Mouse (Mus musculus) lung, postnatal 10 days (tissue): ENCODE results near the gene Kcnip4.
A peak's percentile ranks its signal among the peaks of the same experiment; 100 is the strongest.

Experiments used
- DNase-seq: peaks from one replicate; pipeline ENCODE4 v3.0.0; 2021

Gene Kcnip4

DNA sequence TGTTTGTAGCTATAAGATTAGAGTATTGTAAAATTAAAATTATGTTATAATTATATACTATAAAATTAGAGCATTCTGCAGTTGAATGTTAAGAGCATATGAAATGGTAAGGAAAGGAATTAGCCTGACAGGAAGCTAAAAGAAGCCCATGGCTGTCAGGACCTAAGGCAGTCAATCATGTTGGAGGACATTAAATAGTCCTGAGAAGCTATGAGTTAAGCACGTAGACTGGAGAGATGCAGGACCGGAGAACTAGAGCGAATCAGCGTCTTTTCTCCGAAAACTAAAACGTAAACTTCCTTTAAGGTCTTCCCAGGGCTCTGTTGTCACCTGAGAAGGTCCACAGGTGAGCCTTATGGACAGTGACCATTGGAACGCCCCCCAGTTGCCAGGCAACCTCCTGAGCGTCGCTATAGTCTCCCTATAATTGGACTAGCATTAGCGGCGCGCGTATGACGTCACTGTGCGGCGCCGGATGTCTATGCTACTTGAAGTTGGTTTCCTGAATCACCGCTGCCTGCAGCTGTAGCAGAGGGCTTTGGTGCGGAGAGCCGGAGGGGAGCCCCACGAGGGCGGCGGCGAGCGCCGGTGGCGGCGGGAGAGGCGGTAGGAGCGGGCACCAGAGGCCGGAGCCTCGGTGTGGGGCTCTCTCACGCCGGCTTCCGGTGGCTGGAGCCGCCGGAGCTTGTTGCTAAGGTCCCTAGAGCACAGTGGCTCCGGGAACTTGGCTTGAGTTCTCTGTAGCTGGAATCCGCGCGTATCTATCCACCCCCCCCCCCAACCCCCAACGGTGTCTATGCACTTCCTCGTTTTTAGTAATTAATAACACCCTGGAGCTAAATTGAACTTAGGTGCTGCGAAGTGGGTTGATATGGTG, 1152.6 kb downstream of the Kcnip4 start:
- DNase-seq = peak; percentile 95

DNA sequence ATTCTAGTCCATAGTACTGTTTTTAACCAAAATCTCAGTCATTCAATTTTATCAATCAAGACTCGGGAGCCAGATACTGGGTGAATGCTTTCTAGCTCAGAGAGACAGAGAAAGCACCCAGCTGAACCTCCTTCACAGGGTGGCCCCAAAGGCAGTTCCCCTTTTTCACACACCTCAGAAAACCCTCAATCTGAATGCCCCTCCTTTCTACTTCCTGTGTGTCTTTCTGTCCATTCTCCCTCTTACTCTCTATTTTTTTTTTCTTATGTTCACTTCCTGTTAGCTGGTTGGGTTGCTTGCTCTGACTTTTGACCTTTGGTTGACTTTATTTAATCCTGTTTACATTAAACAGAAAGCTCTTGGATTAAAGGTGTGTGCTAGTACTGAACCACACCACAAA, 1175.4 kb downstream of the Kcnip4 start:
- no peak for DNase-seq

DNA sequence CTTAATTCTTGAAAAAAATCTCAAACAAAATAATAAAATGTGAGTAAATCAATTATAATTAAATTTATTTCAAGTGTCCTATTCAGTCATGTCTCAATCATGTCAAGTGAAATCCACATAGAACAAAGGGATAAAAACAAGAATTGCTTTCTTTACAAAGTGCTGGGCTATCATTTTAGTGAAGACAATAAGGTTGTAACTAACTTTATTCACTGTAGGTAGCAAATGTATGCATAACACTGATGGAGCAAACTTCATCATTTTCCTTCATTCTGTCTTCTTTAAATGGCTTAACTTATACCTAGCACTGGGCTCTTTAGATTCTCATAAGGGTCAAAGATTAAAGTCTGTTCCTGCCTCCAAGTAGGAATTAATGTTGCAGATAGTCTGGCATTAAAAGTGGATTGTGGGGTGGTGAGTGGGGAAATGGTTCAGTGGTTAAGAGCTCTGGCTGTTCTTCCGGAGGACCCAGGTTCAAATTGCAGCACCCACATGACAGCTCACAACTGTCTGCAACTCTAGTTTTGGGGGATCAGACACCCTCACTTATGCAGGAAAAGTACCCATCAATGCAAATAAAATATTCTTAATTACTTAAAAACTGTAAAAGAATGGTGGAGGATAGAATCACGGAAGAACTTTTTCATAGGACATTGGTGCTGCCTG, 1178.6 kb downstream of the Kcnip4 start:
- DNase-seq = no peak

DNA sequence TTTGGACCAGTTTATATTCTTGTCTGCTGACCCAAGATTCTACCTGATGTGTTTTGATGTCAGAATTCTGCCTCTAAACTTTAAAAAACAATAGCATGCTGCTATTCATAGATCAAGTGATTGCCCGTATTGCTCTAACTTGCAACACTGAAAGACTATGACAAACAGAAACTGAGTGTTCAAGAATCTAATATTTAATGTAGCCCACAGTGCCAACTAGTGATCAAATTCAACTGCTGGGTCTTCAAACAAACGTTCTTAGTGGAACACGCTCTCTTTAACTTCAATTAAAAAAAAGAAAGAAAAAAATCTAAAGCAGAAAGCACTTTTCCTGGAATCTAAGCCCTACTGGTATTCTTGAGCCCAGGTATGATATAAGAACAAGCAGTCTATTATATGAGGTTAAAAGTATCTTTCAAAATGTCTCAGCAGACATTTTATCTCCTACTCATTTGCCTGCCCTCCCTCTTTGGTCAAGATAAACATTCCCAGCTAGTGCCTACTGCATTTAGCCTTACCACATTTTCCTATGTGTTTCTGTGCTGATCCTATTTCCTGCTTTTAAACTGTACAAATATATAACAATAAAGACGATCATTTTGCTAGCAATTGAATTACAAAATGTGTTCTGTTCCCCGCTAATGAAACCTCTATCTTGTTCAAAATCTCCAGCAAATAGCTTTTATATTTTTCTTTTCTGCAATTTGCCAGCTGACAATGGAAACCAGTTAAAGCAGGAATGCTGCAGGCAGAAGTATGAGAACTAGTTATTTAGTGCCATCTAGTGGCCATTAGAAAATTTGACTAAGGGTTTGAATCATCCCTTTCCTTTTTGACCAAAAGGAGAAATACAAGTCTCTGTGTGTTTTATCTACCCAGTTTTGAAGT, 1179.4 kb downstream of the Kcnip4 start:
- DNase-seq = peak; percentile 14

DNA sequence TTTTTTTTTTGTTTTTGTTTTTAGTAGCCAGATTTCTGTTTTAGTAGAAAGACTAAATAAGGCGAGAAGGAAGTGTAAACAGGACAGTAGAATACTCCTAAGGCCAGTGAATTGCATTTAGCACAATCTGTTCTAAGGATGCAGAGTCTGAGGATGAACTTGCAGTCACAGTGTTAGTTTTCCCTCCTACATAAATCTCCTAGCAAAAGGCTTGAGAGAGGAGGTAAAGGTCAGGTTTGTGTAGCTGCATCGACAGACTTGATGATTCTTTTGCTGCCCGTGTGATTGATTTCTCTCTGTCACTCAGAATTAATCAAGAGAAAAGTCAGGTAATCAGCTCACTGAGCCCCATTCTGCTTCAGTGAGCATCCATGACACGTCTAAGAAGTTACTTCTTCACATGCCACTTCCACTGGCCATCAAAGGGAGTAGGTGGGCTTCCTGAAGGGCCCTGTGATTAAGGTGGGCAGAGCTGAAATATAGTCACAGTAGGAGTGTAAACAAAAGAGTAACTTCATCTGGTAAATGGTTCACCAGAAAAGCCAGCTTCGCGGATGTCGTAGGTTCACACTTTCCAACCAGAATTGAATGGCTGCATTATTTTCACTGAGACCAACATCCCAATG, 1183.8 kb downstream of the Kcnip4 start:
- DNase-seq = no peak
